ENCODE assay signal across 27 mouse cellular contexts in genomic region chr19:10194337-10194736, GRCm38 (mm10). TPM values are rescaled to one million over a fixed set of nuclear protein-coding genes. Genes with fewer than 3 reads are reported as not detected.
DNase-seq lines count a peak whose midpoint lies in the region; ATAC-seq and TF ChIP-seq lines count a peak whose summit lies in the region.
"Had no signal": no experiment of that assay in that cellular context is flagged by ENCODE, and none has a peak within 500 bp of the region (broad histone marks: within the 10 kb centered on the region; RNA-seq: fewer than 3 reads in every experiment).

No protein-coding gene starts in this region.

- no peak for TF ChIP-seq POLR2A in cortical plate, adult 2 months (IDR thresholded peaks at IDR 0.05; ENCODE audit: extremely low read depth, insufficient read depth, low read length)

- H3K27me3 ChIP-seq in hindbrain, postnatal 0 days (ENCODE audit: insufficient read depth, low read length) = no peaks in the 10 kb centered on the region
- no peaks in the 10 kb centered on the region for H3K27me3 ChIP-seq in hindbrain, embryonic 10.5 days (ENCODE audit: insufficient read depth, poor library complexity, severe bottlenecking)
- no peaks in the 10 kb centered on the region for H3K27me3 ChIP-seq in liver, embryonic 14.5 days (ENCODE audit: control insufficient read depth, insufficient read depth, low read length)
- H3K27me3 ChIP-seq in liver, embryonic 11.5 days (replicated peaks; ENCODE audit: control insufficient read depth, insufficient read depth, low read length) = no peaks in the 10 kb centered on the region
- H3K27me3 ChIP-seq: CH12.LX; embryonic facial prominence, embryonic 13.5 days; heart, embryonic 15.5 days; limb, embryonic 12.5 days; Patski had no signal

- no peaks in the 10 kb centered on the region for H3K9me3 ChIP-seq in hindbrain, postnatal 0 days (ENCODE audit: low read length)
- H3K9me3 ChIP-seq in hindbrain, embryonic 10.5 days = no peaks in the 10 kb centered on the region
- no peaks in the 10 kb centered on the region for H3K9me3 ChIP-seq in liver, embryonic 14.5 days (ENCODE audit: control insufficient read depth, low read length)
- no peaks in the 10 kb centered on the region for H3K9me3 ChIP-seq in liver, embryonic 11.5 days (ENCODE audit: control insufficient read depth, low read length)
- H3K9me3 ChIP-seq: embryonic facial prominence, embryonic 13.5 days; heart, embryonic 15.5 days; limb, embryonic 12.5 days had no signal

- H3K9ac ChIP-seq in hindbrain, postnatal 0 days (replicated peaks; ENCODE audit: low read length) = no peak overlapping the region
- no peak overlapping the region for H3K9ac ChIP-seq in liver, embryonic 14.5 days (replicated peaks)
- no peak overlapping the region for H3K9ac ChIP-seq in liver, embryonic 11.5 days (ENCODE audit: low read depth, low read length)
- H3K9ac ChIP-seq: embryonic facial prominence, embryonic 13.5 days; heart, embryonic 15.5 days; limb, embryonic 12.5 days had no signal

- no peak for DNase-seq in hindbrain, postnatal 0 days (ENCODE audit: low spot score)
- no peak for DNase-seq in hindbrain, embryonic 10.5 days (ENCODE audit: low spot score)
- DNase-seq in liver, embryonic 14.5 days (ENCODE audit: low read depth in 3 of 3, low spot score in 3 of 3) = no peak
- DNase-seq in liver, embryonic 11.5 days (ENCODE audit: low spot score) = no peak
- DNase-seq in ES-CJ7 (ENCODE audit: low read depth, low spot score) = peak; percentile 71
- no peak for DNase-seq in right cerebral cortex, postnatal 25 days
- DNase-seq: adrenal gland, postnatal 14 days; cerebellum, adult 11 months; cerebellum, postnatal 10 days; gastrocnemius, postnatal 25 days; heart, adult 2 months; heart, postnatal 4 days; kidney, adult 18-20 months; lung, adult 18-20 months; lung, postnatal 36 days; right cerebral cortex, adult 18-20 months; thymus, postnatal 4 days had no signal

- H3K27ac ChIP-seq in hindbrain, postnatal 0 days = no peak overlapping the region
- H3K27ac ChIP-seq in hindbrain, embryonic 10.5 days = no peak overlapping the region
- H3K27ac ChIP-seq in liver, embryonic 14.5 days = no peak overlapping the region
- no peak overlapping the region for H3K27ac ChIP-seq in liver, embryonic 11.5 days (ENCODE audit: low read depth, low read length)
- H3K27ac ChIP-seq in cortical plate, adult 2 months (ENCODE audit: insufficient read depth, low read length) = no peak overlapping the region
- H3K27ac ChIP-seq: embryonic facial prominence, embryonic 13.5 days; heart, adult 2 months; heart, embryonic 15.5 days; kidney, postnatal 0 days; limb, embryonic 12.5 days had no signal

- no peak overlapping the region for H3K4me3 ChIP-seq in hindbrain, postnatal 0 days (ENCODE audit: low read length)
- H3K4me3 ChIP-seq in hindbrain, embryonic 10.5 days = no peak overlapping the region
- no peak overlapping the region for H3K4me3 ChIP-seq in liver, embryonic 14.5 days (ENCODE audit: insufficient read depth in 1 of 2, low read depth in 2 of 2, low read length in 2 of 2)
- H3K4me3 ChIP-seq in liver, embryonic 11.5 days (ENCODE audit: low read depth, low read length) = no peak overlapping the region
- no peak overlapping the region for H3K4me3 ChIP-seq in cortical plate, adult 2 months (ENCODE audit: insufficient read depth, low read length)
- H3K4me3 ChIP-seq: embryonic facial prominence, embryonic 13.5 days; heart, adult 2 months; heart, embryonic 15.5 days; limb, embryonic 12.5 days had no signal

- peak; percentile 37 for TF ChIP-seq CTCF in hindbrain, postnatal 0 days (IDR thresholded peaks at IDR 0.05; ENCODE audit: low read depth)
- peak; percentile 44; the same call in 1 of the 2 replicates for TF ChIP-seq CTCF in liver, embryonic 14.5 days (IDR thresholded peaks at IDR 0.05; ENCODE audit: low read depth)
- peak; percentile 17; the same call in 1 of the 2 replicates for TF ChIP-seq CTCF in cortical plate, adult 2 months (IDR thresholded peaks at IDR 0.05; ENCODE audit: extremely low read depth, insufficient read depth, low read length)

- peaks cover 61% of the 10 kb centered on the region for H3K36me3 ChIP-seq in hindbrain, postnatal 0 days (ENCODE audit: insufficient read depth, low read length)
- H3K36me3 ChIP-seq in hindbrain, embryonic 10.5 days = peaks cover 95% of the 10 kb centered on the region
- H3K36me3 ChIP-seq in liver, embryonic 14.5 days (replicated peaks; ENCODE audit: control insufficient read depth, insufficient read depth, low read depth) = peaks cover 61% of the 10 kb centered on the region
- peaks cover 59% of the 10 kb centered on the region for H3K36me3 ChIP-seq in liver, embryonic 11.5 days (ENCODE audit: control insufficient read depth, insufficient read depth, low read length)

- H3K4me2 ChIP-seq in hindbrain, postnatal 0 days (ENCODE audit: low read depth, low read length) = no peak overlapping the region
- no peak overlapping the region for H3K4me2 ChIP-seq in liver, embryonic 14.5 days (ENCODE audit: low read depth)
- H3K4me2 ChIP-seq in liver, embryonic 11.5 days = no peak overlapping the region
- H3K4me2 ChIP-seq: embryonic facial prominence, embryonic 13.5 days; heart, embryonic 15.5 days; limb, embryonic 12.5 days had no signal

- H3K4me1 ChIP-seq in hindbrain, postnatal 0 days (ENCODE audit: insufficient read depth, low read length) = no peaks in the 10 kb centered on the region
- H3K4me1 ChIP-seq in hindbrain, embryonic 10.5 days (replicated peaks) = peaks cover 5% of the 10 kb centered on the region; the same call in 1 of the 2 replicates
- H3K4me1 ChIP-seq in liver, embryonic 14.5 days (replicated peaks; ENCODE audit: control insufficient read depth in 2 of 2, insufficient read depth in 2 of 2, low read length in 1 of 2) = peaks cover 0 to 6% of the 10 kb centered on the region in 2 experiments; a peak in 2 of 4 replicates
- H3K4me1 ChIP-seq in liver, embryonic 11.5 days (replicated peaks; ENCODE audit: control insufficient read depth, insufficient read depth, low read length) = peaks cover 6% of the 10 kb centered on the region
- no peaks in the 10 kb centered on the region for H3K4me1 ChIP-seq in cortical plate, adult 2 months (ENCODE audit: control insufficient read depth, insufficient read depth, low read length)
- H3K4me1 ChIP-seq: embryonic facial prominence, embryonic 13.5 days; limb, embryonic 12.5 days had no signal

- 0 out of 2 replicates have a peak, but pooled peaks have one; percentile 6 for ATAC-seq in hindbrain, postnatal 0 days
- ATAC-seq in liver, embryonic 14.5 days (ENCODE audit: insufficient read depth) = no peak
- ATAC-seq in liver, embryonic 11.5 days (replicated peaks; ENCODE audit: low FRiP score) = no peak
- ATAC-seq: hindbrain, embryonic 16.5 days; midbrain, embryonic 16.5 days had no signal

- TF ChIP-seq EP300 in liver, embryonic 14.5 days (IDR thresholded peaks at IDR 0.05; ENCODE audit: low read depth) = no peak

- 84% methylated on average over 11 of the region's 11 CpGs for WGBS in hindbrain, postnatal 0 days
- WGBS in hindbrain, embryonic 10.5 days = 89% methylated on average over 11 of the region's 11 CpGs
- WGBS in liver, embryonic 14.5 days (ENCODE audit: insufficient replicate concordance) = 86% methylated on average over 11 of the region's 11 CpGs
- WGBS in liver, embryonic 11.5 days = 82% methylated on average over 11 of the region's 11 CpGs

RNA-seq across cellular contexts. Expression of gene Tmem258, which starts 9.5 kb away (rescaled TPM):
- total RNA-seq in hindbrain, postnatal 0 days (2014; rRNA removed) = 73.3 and 98.1 TPM in 2 replicates
- 312 and 324 TPM in 2 replicates for polyA plus RNA-seq in hindbrain, postnatal 0 days (2015; fragmentation: Nextera tagmentation; extraction: Ambion mirVana)
- 387 and 389 TPM in 2 replicates for polyA plus RNA-seq in hindbrain, embryonic 10.5 days (2016; fragmentation: Nextera tagmentation; extraction: Ambion mirVana)
- 78.6 and 107 TPM in 2 replicates for polyA plus RNA-seq in liver, embryonic 14.5 days (2012; rRNA removed)
- 397 and 402 TPM in 2 replicates for polyA plus RNA-seq in liver, embryonic 14.5 days (2014; fragmentation: Nextera tagmentation; extraction: Ambion mirVana)
- polyA plus RNA-seq in liver, embryonic 11.5 days (2014; fragmentation: Nextera tagmentation; extraction: Ambion mirVana) = 472 and 478 TPM in 2 replicates
- polyA plus RNA-seq in cortical plate, adult 2 months (2012; rRNA removed) = 51.0 and 60.1 TPM in 2 replicates

RNA-seq across cellular contexts. Expression of gene Fen1, which starts 9.6 kb away (rescaled TPM):
- total RNA-seq in hindbrain, postnatal 0 days (2014; rRNA removed) = 26.5 and 30.5 TPM in 2 replicates
- 28.4 and 30.2 TPM in 2 replicates for polyA plus RNA-seq in hindbrain, postnatal 0 days (2015; fragmentation: Nextera tagmentation; extraction: Ambion mirVana)
- polyA plus RNA-seq in hindbrain, embryonic 10.5 days (2016; fragmentation: Nextera tagmentation; extraction: Ambion mirVana) = 135 and 181 TPM in 2 replicates
- polyA plus RNA-seq in liver, embryonic 14.5 days (2012; rRNA removed) = 53.1 and 75.8 TPM in 2 replicates
- polyA plus RNA-seq in liver, embryonic 14.5 days (2014; fragmentation: Nextera tagmentation; extraction: Ambion mirVana) = 131 and 145 TPM in 2 replicates
- polyA plus RNA-seq in liver, embryonic 11.5 days (2014; fragmentation: Nextera tagmentation; extraction: Ambion mirVana) = 215 and 236 TPM in 2 replicates
- 12.1 and 12.5 TPM in 2 replicates for polyA plus RNA-seq in cortical plate, adult 2 months (2012; rRNA removed)

RNA-seq across cellular contexts. Expression of gene Fads1, which starts 11.6 kb away (rescaled TPM):
- total RNA-seq in hindbrain, postnatal 0 days (2014; rRNA removed) = 198 and 208 TPM in 2 replicates
- polyA plus RNA-seq in hindbrain, postnatal 0 days (2015; fragmentation: Nextera tagmentation; extraction: Ambion mirVana) = 148 and 151 TPM in 2 replicates
- polyA plus RNA-seq in hindbrain, embryonic 10.5 days (2016; fragmentation: Nextera tagmentation; extraction: Ambion mirVana) = 162 and 170 TPM in 2 replicates
- 27.3 and 32.1 TPM in 2 replicates for polyA plus RNA-seq in liver, embryonic 14.5 days (2012; rRNA removed)
- polyA plus RNA-seq in liver, embryonic 14.5 days (2014; fragmentation: Nextera tagmentation; extraction: Ambion mirVana) = 45.2 and 50.5 TPM in 2 replicates
- polyA plus RNA-seq in liver, embryonic 11.5 days (2014; fragmentation: Nextera tagmentation; extraction: Ambion mirVana) = 113 and 121 TPM in 2 replicates
- 195 and 212 TPM in 2 replicates for polyA plus RNA-seq in cortical plate, adult 2 months (2012; rRNA removed)

RNA-seq across cellular contexts. Expression of gene Myrf, which starts 46.2 kb away (rescaled TPM):
- 5.1 and 5.9 TPM in 2 replicates for total RNA-seq in hindbrain, postnatal 0 days (2014; rRNA removed)
- polyA plus RNA-seq in hindbrain, postnatal 0 days (2015; fragmentation: Nextera tagmentation; extraction: Ambion mirVana) = 1.7 and 2.0 TPM in 2 replicates
- 2.1 and 2.7 TPM in 2 replicates for polyA plus RNA-seq in hindbrain, embryonic 10.5 days (2016; fragmentation: Nextera tagmentation; extraction: Ambion mirVana)
- 6.4 and 9.1 TPM in 2 replicates for polyA plus RNA-seq in liver, embryonic 14.5 days (2012; rRNA removed)
- polyA plus RNA-seq in liver, embryonic 14.5 days (2014; fragmentation: Nextera tagmentation; extraction: Ambion mirVana) = 3.5 and 3.7 TPM in 2 replicates
- 23.8 and 24.1 TPM in 2 replicates for polyA plus RNA-seq in liver, embryonic 11.5 days (2014; fragmentation: Nextera tagmentation; extraction: Ambion mirVana)
- 21.0 and 26.4 TPM in 2 replicates for polyA plus RNA-seq in cortical plate, adult 2 months (2012; rRNA removed)
- total RNA-seq: gastrocnemius, postnatal 25 days; megakaryocyte-erythroid progenitor cell, adult 5-6 weeks had no signal
